Mouse (Mus musculus) cerebellum, adult 11 months (tissue): Measurements from ENCODE around the gene Csrp1.

Source experiments
- DNase-seq: peaks from one replicate; pipeline ENCODE4 v3.0.0; 2022

The Csrp1 gene

DNA sequence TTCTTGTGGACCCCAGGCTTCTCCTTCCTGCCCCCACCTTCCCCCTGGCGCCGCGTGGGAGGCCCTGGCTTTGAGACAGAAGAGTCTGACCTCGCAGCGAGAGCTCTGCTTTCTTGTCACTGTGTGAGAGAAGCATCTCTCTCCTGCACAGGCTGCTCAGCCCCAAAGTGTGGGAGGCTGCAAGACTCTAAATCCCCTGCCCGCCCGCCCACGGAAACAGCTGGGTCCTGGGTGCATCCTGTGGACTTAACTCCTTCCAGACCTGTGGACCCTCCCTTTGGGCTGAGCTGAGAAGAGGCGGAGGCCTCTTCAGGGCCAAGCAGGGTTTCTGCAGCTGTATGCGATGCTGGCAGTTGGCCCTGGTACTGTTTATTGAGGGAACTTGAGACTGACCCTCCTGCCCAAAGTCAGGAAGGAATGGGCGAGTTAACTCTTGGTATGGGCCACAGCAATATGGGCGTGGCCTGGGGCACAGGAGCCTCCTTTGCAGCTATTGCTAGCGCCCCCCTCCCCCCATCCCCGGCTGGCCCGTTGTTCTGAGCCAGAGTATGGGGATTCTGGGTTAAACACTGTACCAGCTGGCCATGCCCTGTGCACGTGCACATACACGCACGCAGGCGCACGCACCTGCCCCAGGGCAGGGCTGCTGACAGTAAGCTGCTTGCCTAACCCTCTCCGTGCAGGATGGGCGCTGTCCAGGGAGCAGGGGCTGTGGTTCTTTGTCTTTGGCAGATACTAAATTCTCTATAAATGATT is 59.1 kb downstream of the Csrp1 start, which contains the start of gene Tnni1:
TSS of gene Tnni1 (plus strand) at position 655 of the 756 bp plus-strand sequence.
- no peak for DNase-seq

DNA sequence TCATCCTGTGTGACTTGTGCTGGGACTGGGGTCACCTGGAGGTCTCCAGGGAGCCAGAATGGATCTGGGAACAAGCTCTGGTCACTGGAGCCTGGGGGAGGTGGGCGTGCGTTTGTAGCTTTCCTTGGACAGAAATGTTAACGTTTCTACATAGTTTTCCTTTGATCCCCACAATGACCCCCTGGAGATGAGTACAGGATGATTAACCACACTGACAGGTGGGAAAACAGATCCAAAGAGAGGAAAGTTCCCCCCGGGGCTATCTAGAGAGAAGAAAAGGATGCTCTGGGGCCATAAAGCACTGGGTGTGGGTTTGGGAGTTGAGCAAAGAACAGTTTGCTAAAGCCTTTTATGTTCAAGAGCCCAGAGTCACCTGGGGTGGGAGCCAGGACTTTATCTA is 60.8 kb downstream of the Csrp1 start:
- no peak for DNase-seq

DNA sequence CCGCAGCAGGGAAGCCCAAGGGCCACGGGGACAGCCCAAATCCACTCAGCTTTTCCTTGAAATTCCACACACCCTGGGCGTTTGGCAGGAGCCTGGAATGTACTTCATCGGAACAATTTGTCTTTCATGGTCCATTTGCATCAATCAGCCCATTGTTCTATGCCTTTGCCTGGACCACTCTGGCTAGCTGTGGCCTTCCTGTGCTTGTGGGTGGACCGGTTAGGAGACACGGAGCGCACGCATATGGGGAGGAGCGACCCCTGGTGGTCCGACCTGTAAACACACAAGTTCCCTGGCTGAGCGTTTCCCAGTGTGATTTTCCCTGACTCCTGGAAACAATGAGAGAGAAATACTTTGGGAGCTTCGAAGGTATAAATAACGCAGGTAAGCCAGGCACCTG is 61.4 kb downstream of the Csrp1 start:
- DNase-seq, result peak; percentile 24

GRCm38 (mm10) chr1:135782816-135783215 is 63.0 kb downstream of the Csrp1 start:
- DNase-seq, result no peak

GRCm38 (mm10) chr1:135787799-135788198 is 67.9 kb downstream of the Csrp1 start:
- peak; percentile 24 for DNase-seq

- DNase-seq, result no peak
These were observed 68.8 kb downstream of the Csrp1 start for GRCm38 (mm10) chr1:135788708-135789107.

- DNase-seq, result peak; percentile 21
These were observed 70.0 kb downstream of the Csrp1 start for GRCm38 (mm10) chr1:135789815-135790214.

DNA sequence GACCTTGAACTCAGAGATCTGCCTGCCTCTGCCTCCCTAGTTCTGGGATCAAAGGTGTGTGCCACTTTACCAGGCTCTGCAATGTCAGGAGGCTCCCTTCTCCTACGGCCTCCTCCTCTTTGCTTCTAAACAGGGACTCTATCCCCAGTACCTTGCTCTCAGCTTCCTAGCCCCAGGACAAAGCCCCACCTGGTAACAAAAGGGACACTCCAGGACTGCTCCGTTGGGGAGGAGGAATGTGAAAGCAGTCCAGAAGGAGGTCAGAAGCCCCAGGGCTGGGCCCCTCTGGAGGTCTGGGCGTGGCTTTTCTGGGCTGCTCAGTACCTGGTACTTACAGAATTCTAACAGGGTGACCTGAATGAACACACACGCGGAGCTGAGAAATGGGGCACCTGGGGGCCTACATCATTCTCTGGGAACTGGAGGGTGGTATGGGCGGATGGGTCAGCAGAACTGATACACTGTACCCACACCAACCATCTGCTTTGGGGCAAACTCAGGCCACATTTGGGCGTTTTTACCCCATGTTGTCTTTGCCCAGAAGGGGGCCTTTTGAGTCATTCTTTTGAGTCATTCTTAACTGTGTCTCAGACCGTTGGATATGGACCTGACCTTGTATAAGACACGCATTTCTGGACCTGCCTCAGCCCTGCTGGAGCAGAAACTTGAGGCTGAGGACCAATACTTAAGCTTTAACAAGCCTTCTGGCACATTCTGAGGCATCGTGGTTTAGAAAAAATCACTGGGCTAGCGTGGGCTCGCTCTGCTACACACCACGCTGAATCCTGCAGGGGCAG is 72.5 kb downstream of the Csrp1 start:
- DNase-seq, result no peak

DNA sequence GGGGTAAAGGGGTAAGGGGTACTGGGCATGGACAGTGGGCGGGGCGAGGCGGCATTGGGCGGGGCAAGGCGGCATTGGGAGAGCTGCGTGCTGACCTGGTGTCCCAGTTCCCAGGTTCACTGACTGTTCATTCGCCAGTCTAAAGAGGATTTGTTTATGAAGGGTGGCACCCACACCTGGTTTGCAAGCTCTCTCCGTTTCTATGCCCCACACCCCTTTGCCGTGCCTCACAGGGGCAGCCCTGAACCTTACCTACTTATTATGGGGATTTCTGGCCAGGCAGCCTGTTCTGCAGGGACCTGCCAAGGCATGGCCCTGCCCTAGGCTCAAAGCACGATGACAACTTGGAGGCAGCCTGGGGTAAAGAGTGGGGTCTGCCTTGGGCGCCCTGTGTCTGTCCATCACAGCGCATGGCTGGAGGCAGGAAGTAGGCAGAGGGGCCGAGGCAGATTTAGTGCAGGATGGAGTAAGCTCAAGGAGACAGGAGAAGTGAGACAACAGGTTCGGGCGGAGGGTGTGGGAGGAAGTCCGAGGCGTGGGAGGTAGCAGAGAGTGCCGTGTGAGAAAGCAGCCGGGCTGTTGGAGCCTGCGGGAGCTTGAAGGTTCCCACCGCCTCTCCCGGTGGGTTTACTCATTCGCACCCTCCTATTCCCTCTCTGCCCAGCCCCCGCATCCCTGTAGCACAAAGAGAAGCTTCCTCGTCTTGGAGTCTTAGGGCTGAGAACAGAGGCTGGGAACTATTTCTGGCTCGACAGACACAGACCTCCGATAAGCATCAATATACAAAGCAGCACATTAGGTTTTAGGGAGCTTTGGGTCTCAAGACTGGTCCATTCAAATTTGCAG is 73.7 kb downstream of the Csrp1 start:
- no peak for DNase-seq

- no peak for DNase-seq
These were observed 74.6 kb downstream of the Csrp1 start for GRCm38 (mm10) chr1:135794216-135795134.

- DNase-seq, result no peak
These were observed 78.6 kb downstream of the Csrp1 start for GRCm38 (mm10) chr1:135798492-135798891.

- DNase-seq, result no peak
These were observed 79.3 kb downstream of the Csrp1 start for GRCm38 (mm10) chr1:135799109-135799627.

- DNase-seq, result no peak
These were observed 80.5 kb downstream of the Csrp1 start for GRCm38 (mm10) chr1:135800192-135800950.
